Mouse (Mus musculus): ENCODE data around the gene 5730409E04Rik. TPM values are rescaled to one million over a fixed set of nuclear protein-coding genes. Genes with fewer than 3 reads are reported as not detected.

The 5730409E04Rik gene
- polyA plus RNA-seq, 1 experiment from 2014 or later, result 16.8 TPM

DNA sequence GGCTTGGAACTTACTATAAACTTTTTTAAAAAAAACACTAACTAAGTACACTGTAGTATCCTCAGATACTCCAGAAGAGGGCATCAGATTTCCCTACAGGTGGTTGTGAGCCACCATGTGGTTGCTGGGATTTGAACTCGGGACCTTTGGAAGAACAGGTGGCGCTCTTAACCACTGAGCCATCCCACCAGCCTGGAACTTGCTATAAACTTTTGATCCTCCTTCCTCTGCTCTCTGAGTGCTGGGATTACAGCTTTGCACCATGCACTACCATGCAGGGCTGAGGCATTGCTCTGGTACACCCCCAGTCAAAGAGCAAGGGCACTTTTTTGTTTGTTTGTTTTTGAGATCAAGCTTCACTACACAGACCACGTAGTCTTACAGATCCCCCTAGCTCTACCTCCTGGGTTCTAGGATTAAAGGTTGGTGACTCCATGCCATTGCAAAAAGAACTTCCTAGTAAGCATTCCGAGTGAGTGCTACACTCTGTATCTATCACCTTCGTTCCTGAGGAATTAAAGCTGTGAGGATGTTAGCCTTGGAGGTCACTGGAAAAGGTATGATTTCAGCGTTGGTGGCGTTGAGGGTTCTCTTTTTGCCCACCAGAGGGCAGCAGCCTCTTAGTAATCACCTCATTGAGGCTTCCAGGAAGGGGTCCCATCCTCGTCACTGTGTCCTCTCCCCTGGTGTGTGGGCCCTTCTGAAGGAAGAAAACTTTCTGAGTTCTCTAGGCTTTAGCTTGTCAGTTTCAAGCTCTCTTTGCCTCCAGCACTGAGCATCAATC, 9.5 kb upstream of the 5730409E04Rik start:
- Histone ChIP-seq H3K27me3 (ENCODE audit: control insufficient read depth, insufficient read depth, low read length) (peaks cover 26% of the 10 kb centered on the region), H3K36me3 (replicated peaks; ENCODE audit: control insufficient read depth, insufficient read depth) (no peaks in the 10 kb centered on the region), H3K4me3 (replicated peaks; ENCODE audit: low read length) (no peak overlapping the region), H3K9me3 (ENCODE audit: control insufficient read depth, low read length) (no peaks in the 10 kb centered on the region), H3K27ac (no peak overlapping the region), H3K4me1 (replicated peaks; ENCODE audit: control insufficient read depth, insufficient read depth, low read length) (peaks cover 9% of the 10 kb centered on the region; the same call in 1 of the 2 replicates), H3K9ac (no peak overlapping the region), H3K4me2 (replicated peaks) (no peak overlapping the region)
- 38% methylated on average over 8 of the region's 8 CpGs for WGBS
- DNase-seq (ENCODE audit: low spot score) (peak; percentile 86), ATAC-seq (ENCODE audit: low FRiP score) (no peak)

DNA sequence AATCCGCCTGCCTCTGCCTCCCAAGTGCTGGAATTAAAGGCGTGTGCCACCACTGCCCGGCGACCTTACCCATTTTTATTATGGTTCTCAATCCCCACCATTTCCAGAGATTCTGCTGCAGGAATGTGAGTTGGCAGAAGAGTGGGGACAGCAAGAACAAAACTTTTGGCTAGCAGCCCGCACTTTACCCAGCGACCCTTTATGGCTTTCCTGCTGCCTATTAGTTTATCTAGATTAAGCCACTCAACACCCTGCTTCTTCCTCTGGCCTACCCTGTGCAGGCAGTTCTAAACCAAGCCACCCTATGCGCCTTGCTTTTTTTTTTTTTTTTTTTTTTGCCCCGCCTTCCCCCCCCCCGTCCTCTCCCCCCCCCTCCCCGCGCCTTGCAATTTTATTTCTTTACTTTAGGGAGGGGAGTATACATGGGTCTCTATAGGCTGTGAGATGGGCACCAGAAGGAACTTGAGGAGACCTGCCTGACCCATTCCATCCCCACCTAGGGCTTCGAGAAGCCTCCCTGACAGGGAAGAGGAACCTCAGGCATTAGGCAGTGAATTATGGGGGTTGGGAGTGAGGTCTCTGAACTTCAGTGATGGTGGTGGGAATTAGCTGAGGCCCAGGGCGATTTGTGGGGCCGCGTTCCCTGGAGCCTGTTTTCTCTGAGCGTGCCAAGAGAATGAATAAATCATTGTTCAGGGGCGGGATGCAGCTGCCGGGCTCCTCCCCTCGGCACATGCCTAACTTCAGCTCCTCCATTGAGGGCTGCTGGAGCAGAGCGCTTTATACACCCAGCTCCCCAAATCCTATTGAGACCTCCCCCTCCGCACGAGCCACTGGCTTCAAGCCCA, 7.8 kb upstream of the 5730409E04Rik start:
- WGBS, result 22% methylated on average over 19 of the region's 22 CpGs
- Histone ChIP-seq H3K4me2 (replicated peaks) (peak overlapping the region; percentile 16), H3K9ac (peak overlapping the region; percentile 0; the same call in 1 of the 2 replicates), H3K4me3 (replicated peaks; ENCODE audit: low read length) (no peak overlapping the region), H3K36me3 (replicated peaks; ENCODE audit: control insufficient read depth, insufficient read depth) (no peaks in the 10 kb centered on the region), H3K4me1 (replicated peaks; ENCODE audit: control insufficient read depth, insufficient read depth, low read length) (peaks cover 9% of the 10 kb centered on the region; the same call in 1 of the 2 replicates), H3K27me3 (ENCODE audit: control insufficient read depth, insufficient read depth, low read length) (peaks cover 40% of the 10 kb centered on the region), H3K27ac (no peak overlapping the region), H3K9me3 (ENCODE audit: control insufficient read depth, low read length) (no peaks in the 10 kb centered on the region)
- ATAC-seq (ENCODE audit: low FRiP score) (peak; percentile 82; the same call in 1 of the 2 replicates), DNase-seq (ENCODE audit: low spot score) (peak; percentile 59)

DNA sequence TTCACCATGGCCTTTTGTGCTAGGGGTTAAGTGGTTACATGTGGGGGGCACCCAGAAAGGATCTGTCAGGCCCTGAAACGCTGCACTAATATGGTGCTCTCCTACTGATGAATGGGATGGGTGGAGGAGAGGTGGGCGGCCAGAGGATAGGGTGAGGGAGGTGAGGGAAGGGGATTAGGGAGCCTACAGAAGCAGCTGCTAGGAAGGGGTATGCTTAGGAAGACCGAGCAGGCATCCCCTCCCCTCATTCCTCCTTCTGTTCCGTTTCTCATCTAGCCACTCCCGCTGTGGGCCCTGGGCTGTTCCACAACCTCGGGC, 7.2 kb upstream of the 5730409E04Rik start:
- Histone ChIP-seq H3K4me3 (replicated peaks; ENCODE audit: low read length) (no peak overlapping the region), H3K27ac (no peak overlapping the region), H3K36me3 (replicated peaks; ENCODE audit: control insufficient read depth, insufficient read depth) (no peaks in the 10 kb centered on the region), H3K9ac (peak overlapping the region; percentile 0; the same call in 1 of the 2 replicates), H3K27me3 (ENCODE audit: control insufficient read depth, insufficient read depth, low read length) (peaks cover 41% of the 10 kb centered on the region), H3K9me3 (ENCODE audit: control insufficient read depth, low read length) (no peaks in the 10 kb centered on the region), H3K4me1 (replicated peaks; ENCODE audit: control insufficient read depth, insufficient read depth, low read length) (peaks cover 9% of the 10 kb centered on the region; the same call in 1 of the 2 replicates), H3K4me2 (replicated peaks) (peak overlapping the region; percentile 16)
- no peak for ATAC-seq (ENCODE audit: low FRiP score)
- no peak for DNase-seq (ENCODE audit: low spot score)
- WGBS, result 3% methylated on average over 6 of the region's 6 CpGs

GRCm38 (mm10) chr4:126604141-126604540, 5.5 kb upstream of the 5730409E04Rik start:
- H3K4me3 ChIP-seq (replicated peaks; ENCODE audit: low read length), result no peak overlapping the region
- H3K36me3 ChIP-seq (replicated peaks; ENCODE audit: control insufficient read depth, insufficient read depth), result no peaks in the 10 kb centered on the region
- ATAC-seq (ENCODE audit: low FRiP score), result no peak
- no peak overlapping the region for H3K9ac ChIP-seq
- DNase-seq (ENCODE audit: low spot score), result no peak
- H3K27me3 ChIP-seq (ENCODE audit: control insufficient read depth, insufficient read depth, low read length), result peaks cover 44% of the 10 kb centered on the region
- H3K4me2 ChIP-seq (replicated peaks), result no peak overlapping the region
- H3K27ac ChIP-seq, result no peak overlapping the region
- no peaks in the 10 kb centered on the region for H3K9me3 ChIP-seq (ENCODE audit: control insufficient read depth, low read length)
- peaks cover 9% of the 10 kb centered on the region; the same call in 1 of the 2 replicates for H3K4me1 ChIP-seq (replicated peaks; ENCODE audit: control insufficient read depth, insufficient read depth, low read length)
- 87% methylated on average over 2 of the region's 2 CpGs for WGBS

GRCm38 (mm10) chr4:126605751-126606150, 3.9 kb upstream of the 5730409E04Rik start:
- H3K9me3 ChIP-seq (ENCODE audit: control insufficient read depth, low read length), result no peaks in the 10 kb centered on the region
- H3K27me3 ChIP-seq (ENCODE audit: control insufficient read depth, insufficient read depth, low read length), result peaks cover 37% of the 10 kb centered on the region
- 81% methylated on average over 4 of the region's 4 CpGs for WGBS
- H3K27ac ChIP-seq, result no peak overlapping the region
- ATAC-seq (ENCODE audit: low FRiP score), result no peak
- DNase-seq (ENCODE audit: low spot score), result no peak
- H3K4me3 ChIP-seq (replicated peaks; ENCODE audit: low read length), result no peak overlapping the region
- no peaks in the 10 kb centered on the region for H3K36me3 ChIP-seq (replicated peaks; ENCODE audit: control insufficient read depth, insufficient read depth)
- H3K4me1 ChIP-seq (replicated peaks; ENCODE audit: control insufficient read depth, insufficient read depth, low read length), result peaks cover 9% of the 10 kb centered on the region; the same call in 1 of the 2 replicates
- no peak overlapping the region for H3K9ac ChIP-seq
- H3K4me2 ChIP-seq (replicated peaks), result no peak overlapping the region

- no peak for DNase-seq (ENCODE audit: low spot score)
- H3K4me3 ChIP-seq (replicated peaks; ENCODE audit: low read length), result no peak overlapping the region
- no peak overlapping the region for H3K27ac ChIP-seq
- H3K9me3 ChIP-seq (ENCODE audit: control insufficient read depth, low read length), result no peaks in the 10 kb centered on the region
- no peaks in the 10 kb centered on the region for H3K36me3 ChIP-seq (replicated peaks; ENCODE audit: control insufficient read depth, insufficient read depth)
- H3K4me2 ChIP-seq (replicated peaks), result no peak overlapping the region
- WGBS, result 88% methylated on average over 17 of the region's 17 CpGs
- peaks cover 15% of the 10 kb centered on the region for H3K27me3 ChIP-seq (ENCODE audit: control insufficient read depth, insufficient read depth, low read length)
- H3K4me1 ChIP-seq (replicated peaks; ENCODE audit: control insufficient read depth, insufficient read depth, low read length), result 0 out of 2 replicates have a peak, but pooled peaks cover 4% of the 10 kb centered on the region
- H3K9ac ChIP-seq, result no peak overlapping the region
- ATAC-seq (ENCODE audit: low FRiP score), result no peak
Measured at GRCm38 (mm10) chr4:126611991-126612390, 2.4 kb downstream of the 5730409E04Rik start.

GRCm38 (mm10) chr4:126616312-126616711, 6.7 kb downstream of the 5730409E04Rik start:
- peaks cover 23% of the 10 kb centered on the region for H3K27me3 ChIP-seq (ENCODE audit: control insufficient read depth, insufficient read depth, low read length)
- DNase-seq (ENCODE audit: low spot score), result no peak
- no peak overlapping the region for H3K4me3 ChIP-seq (replicated peaks; ENCODE audit: low read length)
- no peak overlapping the region for H3K9ac ChIP-seq
- WGBS, result 89% methylated on average over 4 of the region's 4 CpGs
- no peaks in the 10 kb centered on the region for H3K9me3 ChIP-seq (ENCODE audit: control insufficient read depth, low read length)
- H3K27ac ChIP-seq, result no peak overlapping the region
- peaks cover 12% of the 10 kb centered on the region; the same call in 1 of the 2 replicates for H3K4me1 ChIP-seq (replicated peaks; ENCODE audit: control insufficient read depth, insufficient read depth, low read length)
- no peak for ATAC-seq (ENCODE audit: low FRiP score)
- no peaks in the 10 kb centered on the region for H3K36me3 ChIP-seq (replicated peaks; ENCODE audit: control insufficient read depth, insufficient read depth)
- H3K4me2 ChIP-seq (replicated peaks), result no peak overlapping the region

- Histone ChIP-seq H3K4me3 (replicated peaks; ENCODE audit: low read length) (peak overlapping the region; percentile 28), H3K4me2 (replicated peaks) (peak overlapping the region; percentile 48), H3K27me3 (ENCODE audit: control insufficient read depth, insufficient read depth, low read length) (peaks cover 28% of the 10 kb centered on the region), H3K9me3 (ENCODE audit: control insufficient read depth, low read length) (no peaks in the 10 kb centered on the region), H3K36me3 (replicated peaks; ENCODE audit: control insufficient read depth, insufficient read depth) (no peaks in the 10 kb centered on the region), H3K4me1 (replicated peaks; ENCODE audit: control insufficient read depth, insufficient read depth, low read length) (peaks cover 8% of the 10 kb centered on the region; the same call in 1 of the 2 replicates), H3K27ac (peak overlapping the region; percentile 52; the same call in 1 of the 2 replicates), H3K9ac (peak overlapping the region; percentile 59)
- WGBS, result 0% methylated on average over 33 of the region's 33 CpGs
- ATAC-seq (ENCODE audit: low FRiP score) (peak; percentile 64), DNase-seq (ENCODE audit: low spot score) (no peak)
Measured at GRCm38 (mm10) chr4:126619691-126620330, 10.2 kb downstream of the 5730409E04Rik start.

Data from hindbrain, embryonic 14.5 days (tissue).